Mouse (Mus musculus): Measurements from ENCODE around the gene Cryge.
A peak's percentile ranks its signal among the peaks of the same experiment; 100 is the strongest.

The Cryge gene

GRCm38 (mm10) chr1:65012726-65013125, 38.2 kb downstream of the Cryge start:
- DNase-seq (ENCODE audit: low spot score) = no peak

- peak; percentile 67 for DNase-seq (ENCODE audit: low spot score)
Measured at GRCm38 (mm10) chr1:65010153-65010552, 40.8 kb downstream of the Cryge start.

- no peak for DNase-seq (ENCODE audit: low spot score)
Measured at GRCm38 (mm10) chr1:65005575-65005974, 45.4 kb downstream of the Cryge start.

GRCm38 (mm10) chr1:65004526-65004925, 46.4 kb downstream of the Cryge start:
- DNase-seq (ENCODE audit: low spot score) = no peak

Data from urinary bladder, postnatal 14 days (tissue).